Mouse (Mus musculus): ENCODE results near the gene Cog4.
"Not testable (repeated sequence)": the region's sequence is repeated elsewhere in the genome, so short reads cannot be mapped to it uniquely, and the experiment has no call there.

Gene Cog4

GRCm38 (mm10) chr8:110926690-110927089 is 80.3 kb downstream of the Cog4 start:
- no peak for DNase-seq

DNA sequence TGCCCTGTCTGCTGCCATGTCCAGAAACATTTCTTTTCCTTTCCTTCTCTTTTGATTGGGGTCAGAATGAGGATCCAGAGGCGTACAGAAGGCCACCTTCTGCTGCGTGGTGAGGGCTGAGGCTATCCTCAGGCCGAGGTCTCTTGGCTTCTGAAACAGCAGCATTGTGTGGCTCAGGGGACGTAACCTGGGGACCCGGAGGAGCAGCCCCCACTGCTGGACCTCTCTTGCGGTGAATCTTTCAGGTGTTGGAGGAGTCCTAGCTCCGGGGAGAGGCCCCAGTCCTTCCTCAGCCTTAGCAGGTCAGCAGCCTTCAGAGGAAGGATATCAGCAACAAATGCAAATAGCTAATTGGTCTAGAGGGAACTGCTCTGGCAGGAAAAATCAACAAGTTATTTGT is 82.0 kb downstream of the Cog4 start:
- no peak for DNase-seq

- no peak for DNase-seq
Observed at GRCm38 (mm10) chr8:110929066-110929465, 82.7 kb downstream of the Cog4 start.

DNA sequence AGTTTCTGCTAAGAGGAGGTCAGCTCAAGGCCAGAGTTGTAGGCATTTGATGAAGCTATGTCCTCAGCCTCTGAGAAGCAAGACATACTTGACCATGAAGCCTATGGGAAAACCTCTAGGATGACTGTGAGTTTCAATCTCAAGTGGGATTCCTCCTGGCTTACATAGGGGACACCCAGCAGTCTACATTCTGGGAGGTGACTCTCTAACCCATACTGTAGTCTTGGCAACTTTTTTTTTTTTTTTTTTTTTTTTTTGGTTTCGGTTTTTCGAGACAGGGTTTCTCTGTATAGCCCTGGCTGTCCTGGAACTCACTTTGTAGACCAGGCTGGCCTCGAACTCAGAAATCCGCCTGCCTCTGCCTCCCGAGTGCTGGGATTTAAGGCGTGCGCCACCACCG is 83.3 kb downstream of the Cog4 start:
- DNase-seq: not testable (repeated sequence)

- DNase-seq: no peak
Observed at GRCm38 (mm10) chr8:110931176-110931939, 85.0 kb downstream of the Cog4 start.
